Mouse (Mus musculus) layer of hippocampus, adult 9-10 months (tissue): Measurements from ENCODE around the gene Gpr37.
A peak's percentile ranks its signal among the peaks of the same experiment; 100 is the strongest.

Experiments
- DNase-seq: peaks from one replicate; pipeline ENCODE4 v3.0.0; 2022; ENCODE audit warnings: low spot score

Gpr37 gene

DNA sequence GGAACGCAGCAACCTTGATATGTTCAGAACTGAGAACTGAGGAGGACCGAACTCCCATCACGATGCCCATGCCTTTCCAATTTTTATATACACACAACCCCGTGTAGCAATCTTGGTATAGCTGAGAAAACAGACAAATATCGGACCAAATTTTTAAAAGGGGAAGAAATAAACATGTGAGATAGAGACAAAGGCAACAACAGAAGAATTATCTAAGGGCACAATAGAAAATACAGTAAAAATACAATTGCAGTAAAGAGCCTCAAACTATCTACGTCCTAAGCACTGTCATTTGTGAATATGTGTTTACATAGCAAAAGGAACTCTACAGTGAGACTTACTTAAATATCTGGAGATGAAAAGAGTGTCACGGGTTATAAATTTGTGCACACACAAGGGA is at the start of gene Gpr37:
Gene Gpr37 (minus strand): TSS at position 101 of the 400 bp plus-strand sequence.
- no peak for DNase-seq

DNA sequence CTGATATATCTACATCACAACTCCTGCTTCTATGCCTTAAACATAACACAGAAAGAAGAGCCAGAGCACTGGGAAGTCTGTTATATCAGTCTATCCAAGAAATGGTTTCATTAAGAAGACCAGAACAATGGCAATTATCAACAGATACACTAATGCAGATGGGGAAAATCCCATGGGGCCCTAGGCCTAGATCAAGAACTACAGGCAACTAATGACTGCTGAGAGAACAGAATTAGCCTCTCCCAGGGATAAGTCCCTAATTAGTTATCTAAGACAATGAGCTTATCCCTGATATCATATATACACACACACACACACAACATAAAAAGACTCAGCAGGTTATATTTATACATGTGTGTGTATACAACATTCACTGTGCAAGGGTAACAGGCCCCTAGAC is 46.0 kb upstream of the Gpr37 start:
- DNase-seq, result no peak

DNA sequence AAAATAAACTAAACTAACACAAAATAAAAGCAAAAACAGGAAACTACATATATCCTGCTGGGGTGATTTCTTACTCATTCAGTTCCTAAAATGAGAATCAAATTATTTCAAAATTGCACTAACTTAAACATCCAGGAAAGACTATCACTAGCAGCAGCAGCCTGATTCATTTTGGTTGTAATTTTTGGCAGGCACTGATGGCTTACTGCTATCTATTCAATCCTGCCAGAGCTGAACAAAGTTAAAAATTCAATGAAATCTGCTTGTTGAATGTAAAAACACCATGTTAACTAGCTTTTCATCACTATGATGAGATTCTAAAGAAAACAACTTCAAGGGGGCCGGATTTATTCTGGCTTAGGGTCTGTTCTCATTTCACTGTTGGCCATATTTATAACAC is 36.0 kb upstream of the Gpr37 start:
- DNase-seq, result no peak

GRCm38 (mm10) chr6:25710601-25711000 is 20.1 kb upstream of the Gpr37 start:
- no peak for DNase-seq

DNA sequence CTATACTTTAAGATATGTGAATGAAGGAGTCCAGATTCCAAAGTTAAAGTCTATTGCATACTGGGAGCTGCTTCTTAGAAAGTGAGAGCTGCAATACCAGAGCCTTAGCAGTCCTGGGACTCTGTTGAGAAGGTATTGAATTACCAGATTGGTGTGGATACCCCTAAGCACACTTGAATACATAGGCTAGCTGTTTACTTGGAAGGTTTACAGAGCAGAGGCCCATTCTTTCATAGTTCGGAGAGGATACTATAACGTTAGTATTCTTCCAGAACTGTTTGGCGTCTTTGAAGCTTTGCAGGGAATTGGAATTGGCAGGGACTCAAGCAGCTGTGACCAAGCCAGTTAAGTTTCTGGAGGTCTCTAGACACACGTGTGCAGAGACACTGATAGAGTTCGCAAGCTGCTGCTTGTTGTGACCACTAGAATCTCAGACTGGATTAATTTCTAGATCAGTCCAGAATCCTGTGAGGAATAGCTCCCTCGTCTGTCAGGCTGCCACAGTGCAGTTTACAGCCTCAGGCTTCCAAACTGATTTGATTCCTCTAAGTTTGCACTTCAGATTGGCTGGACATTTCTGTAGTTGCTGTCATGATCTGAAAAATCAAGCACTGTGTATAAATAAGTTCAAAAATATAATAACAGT is 18.8 kb upstream of the Gpr37 start:
- DNase-seq, result peak; percentile 55

- no peak for DNase-seq
Measured at GRCm38 (mm10) chr6:25699956-25700355, 9.4 kb upstream of the Gpr37 start.

DNA sequence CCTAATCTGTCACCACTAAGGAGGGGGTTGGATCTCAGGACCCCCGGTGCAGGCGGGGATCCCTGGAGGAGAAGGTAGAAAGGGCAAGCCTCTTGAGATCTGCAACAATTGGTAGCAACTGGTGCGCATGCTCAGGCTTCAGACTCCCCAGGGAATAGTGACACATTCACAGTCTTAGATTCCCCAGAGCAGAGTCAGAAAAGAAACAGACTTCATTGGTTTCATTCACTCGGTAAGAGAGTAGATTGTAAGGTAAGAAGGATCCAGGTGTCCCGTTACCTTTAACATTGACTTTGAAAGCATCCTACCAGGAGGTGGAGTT is 284 bp downstream of the Gpr37 start:
- no peak for DNase-seq

- no peak for DNase-seq
Measured at GRCm38 (mm10) chr6:25689520-25690283, 827 bp downstream of the Gpr37 start.

GRCm38 (mm10) chr6:25688927-25689519 is 1.5 kb downstream of the Gpr37 start:
- no peak for DNase-seq

GRCm38 (mm10) chr6:25686760-25687200 is 3.7 kb downstream of the Gpr37 start:
- DNase-seq, result no peak

DNA sequence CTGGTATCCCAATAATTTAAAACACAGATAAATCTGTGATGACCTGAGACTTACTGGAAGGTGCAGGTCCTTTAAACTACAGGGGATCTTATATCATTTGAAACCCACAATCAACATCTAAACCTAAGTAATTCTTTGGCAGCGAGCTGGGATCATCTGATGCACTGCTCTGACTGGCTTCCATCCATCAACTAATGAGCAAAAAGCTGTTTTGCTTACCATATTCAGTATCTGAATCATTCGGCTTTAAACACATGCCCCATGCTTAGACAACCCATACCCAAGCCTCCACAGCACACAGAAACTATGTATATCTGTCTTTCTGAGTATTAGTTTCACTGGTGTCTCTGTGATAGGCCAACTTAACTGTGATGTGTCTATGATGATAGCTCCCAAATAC is 6.1 kb downstream of the Gpr37 start:
- no peak for DNase-seq

GRCm38 (mm10) chr6:25675111-25675510 is 15.4 kb downstream of the Gpr37 start:
- no peak for DNase-seq

DNA sequence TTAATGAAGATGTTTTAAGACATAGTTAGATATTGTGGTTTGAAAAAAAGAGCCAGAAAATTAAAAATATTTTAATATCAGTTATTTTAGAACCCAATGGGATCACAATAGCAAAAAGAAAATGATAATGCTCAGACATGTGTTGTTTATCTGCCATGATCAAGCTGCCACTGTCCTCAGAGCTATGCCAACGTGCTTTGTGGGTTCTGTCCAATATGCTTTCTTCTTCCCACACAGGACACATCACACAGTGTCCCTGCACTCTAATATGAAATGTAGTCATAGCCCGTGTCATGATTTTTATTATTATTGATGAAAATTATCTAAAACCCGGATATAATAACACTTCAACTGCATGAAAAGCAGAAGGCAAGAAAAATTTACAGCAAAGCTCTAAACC is 16.7 kb downstream of the Gpr37 start:
- DNase-seq, result no peak

GRCm38 (mm10) chr6:25670150-25670549 is 20.4 kb downstream of the Gpr37 start:
- no peak for DNase-seq

DNA sequence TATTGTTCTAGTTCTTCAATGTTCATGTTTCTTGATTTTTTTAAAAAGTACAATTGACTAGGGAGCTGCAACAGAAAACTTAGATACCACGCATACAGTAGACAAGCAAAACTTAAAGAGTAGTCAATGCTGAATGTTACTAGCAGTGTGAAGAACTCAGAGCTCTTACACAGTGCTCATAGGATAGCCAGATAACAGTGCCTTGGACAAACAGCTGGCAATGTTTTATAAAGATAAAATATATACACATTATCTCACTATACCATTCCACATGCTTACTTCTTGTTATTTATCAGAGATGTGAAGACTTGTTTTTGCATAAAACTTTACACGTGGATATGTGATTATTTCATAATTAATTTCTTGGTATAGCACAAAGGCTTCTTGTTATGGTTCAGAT is 26.6 kb downstream of the Gpr37 start:
- no peak for DNase-seq

DNA sequence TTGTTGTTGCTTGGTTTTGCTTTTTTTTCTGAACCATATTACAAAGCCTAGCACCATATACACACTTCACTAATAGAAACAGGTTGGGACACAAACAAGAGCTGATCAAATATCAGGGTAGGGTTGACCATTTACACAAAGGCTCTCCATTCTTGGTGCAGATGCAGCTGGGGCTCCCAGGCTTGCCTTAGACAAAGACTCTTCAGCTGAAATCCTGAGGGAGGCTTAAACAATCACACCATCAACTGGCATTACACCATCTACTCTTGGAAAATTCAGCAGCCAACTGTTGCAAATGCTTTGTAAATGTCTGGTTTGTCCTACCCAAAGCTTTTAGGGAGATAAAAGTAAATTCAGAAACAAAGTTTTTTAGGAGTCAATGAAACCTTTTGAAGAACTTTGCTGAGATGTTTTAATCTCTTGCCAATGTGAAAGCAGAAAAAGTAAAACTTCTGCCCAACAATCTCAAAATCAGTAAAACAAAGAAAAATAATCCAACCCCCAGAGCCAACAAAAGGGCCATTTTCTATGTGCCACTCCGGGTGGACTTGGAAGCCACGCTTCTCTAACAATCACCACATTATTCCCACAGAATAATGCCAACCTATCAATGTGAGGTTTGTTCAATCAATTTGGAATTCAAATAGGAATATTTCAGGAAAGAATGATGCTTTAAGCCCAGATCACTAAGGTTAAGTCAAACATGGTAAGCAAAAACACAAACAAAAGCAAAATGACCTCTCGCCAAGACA is 30.4 kb downstream of the Gpr37 start:
- DNase-seq, result no peak
